Mouse (Mus musculus) spleen, postnatal 10 days (tissue): ENCODE data around the gene Ctso.

Experiments used
- DNase-seq, 2 experiments: peaks; one replicate each; pipeline ENCODE4 v3.0.0; 2021 to 2022; ENCODE audit warnings: low spot score in 2 of 2

Gene Ctso

DNA sequence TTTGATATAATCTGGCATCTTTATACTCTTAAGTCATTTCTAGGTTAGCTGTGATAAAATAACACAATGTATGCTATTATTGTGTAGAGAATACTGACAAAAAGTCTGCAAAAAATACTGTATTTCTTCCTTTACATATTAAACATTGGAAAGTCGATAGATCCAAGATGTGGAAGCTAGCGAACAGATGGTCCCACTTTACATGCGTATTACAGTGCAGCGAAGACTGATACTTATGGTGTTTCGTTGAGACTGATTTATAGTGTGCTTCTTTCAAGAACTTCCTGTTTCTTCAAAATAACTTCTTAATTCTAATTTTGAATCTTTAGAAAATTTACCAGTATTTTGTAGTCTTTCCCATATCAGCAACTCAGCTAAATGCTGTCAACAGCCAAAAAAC lies 25.1 kb downstream of the Ctso start:
- DNase-seq, result no peak

DNA sequence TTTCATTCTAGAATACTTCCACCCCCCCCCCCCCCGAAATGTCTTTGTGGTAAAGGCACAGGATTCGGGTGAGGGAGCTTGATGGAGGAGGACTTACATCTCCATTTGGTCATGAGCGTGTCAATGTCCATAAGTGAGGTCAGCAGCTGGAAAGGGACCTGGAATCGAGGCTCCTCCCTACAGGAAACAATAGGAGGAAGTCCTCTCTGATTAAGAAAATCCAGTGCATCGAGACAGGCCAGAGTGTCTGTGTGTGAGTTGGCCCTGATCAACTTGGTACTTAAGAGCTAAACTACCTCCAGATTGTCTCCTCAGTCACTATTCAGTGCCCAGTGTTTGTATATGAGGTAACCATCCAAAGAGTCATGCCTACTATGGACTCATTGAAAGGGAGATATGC lies 28.9 kb downstream of the Ctso start:
- no peak for DNase-seq

DNA sequence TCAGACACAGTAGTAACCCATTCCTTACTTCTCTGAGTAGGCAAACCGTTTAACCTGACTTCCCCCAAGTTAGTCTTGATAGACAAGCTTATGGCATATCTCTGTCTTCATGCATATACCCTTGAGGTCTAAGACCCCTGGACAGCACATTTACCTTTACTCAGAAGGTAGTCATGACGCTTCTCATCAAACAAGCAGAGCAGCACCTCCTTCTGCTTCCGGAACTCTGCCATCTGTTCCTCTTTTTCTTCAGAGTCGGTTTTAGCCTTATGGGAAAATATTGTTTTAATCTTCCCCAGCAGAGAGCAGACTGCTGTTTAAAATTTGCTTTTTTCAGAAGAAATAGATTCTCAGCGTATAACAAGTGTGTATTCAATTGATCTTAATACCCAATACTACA lies 31.4 kb downstream of the Ctso start:
- DNase-seq, result no peak

DNA sequence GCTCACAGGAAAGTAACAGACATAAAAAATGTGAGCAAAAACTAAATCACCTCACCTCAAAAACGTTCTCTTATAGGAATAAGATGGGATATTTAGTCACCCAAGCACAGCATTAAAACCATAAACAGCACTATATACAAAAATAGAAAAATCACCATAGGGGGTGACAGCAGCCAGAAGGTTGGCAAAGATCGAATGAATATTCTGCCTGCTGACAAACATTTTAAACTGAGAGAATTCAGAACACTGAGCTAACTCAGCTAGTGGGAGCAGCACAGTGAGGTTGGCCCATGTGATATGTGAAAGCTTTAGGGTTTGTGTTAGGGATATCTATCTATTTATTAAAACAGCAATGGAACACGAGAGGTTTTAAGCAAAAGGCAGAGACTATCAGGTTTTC lies 32.2 kb downstream of the Ctso start:
- DNase-seq, result no peak

DNA sequence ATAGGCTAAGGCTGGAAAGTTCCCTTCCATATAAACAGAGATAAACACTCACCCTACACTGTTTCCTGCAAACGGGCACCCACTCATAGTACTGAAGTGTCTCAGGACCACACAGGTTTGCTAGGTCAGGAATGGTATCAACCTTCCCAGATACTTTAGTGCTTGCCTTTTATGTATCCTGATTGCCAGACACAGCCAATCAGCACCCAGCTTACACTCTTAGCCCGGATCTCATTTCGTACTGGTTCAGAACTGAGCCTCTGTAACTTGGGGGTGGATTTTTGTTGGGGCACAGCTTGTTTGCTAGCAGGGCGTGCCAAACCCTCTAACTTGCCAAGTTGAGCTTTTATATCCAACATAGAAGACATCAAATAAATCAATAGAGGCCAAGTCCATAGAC lies 43.2 kb downstream of the Ctso start:
- no peak for DNase-seq

DNA sequence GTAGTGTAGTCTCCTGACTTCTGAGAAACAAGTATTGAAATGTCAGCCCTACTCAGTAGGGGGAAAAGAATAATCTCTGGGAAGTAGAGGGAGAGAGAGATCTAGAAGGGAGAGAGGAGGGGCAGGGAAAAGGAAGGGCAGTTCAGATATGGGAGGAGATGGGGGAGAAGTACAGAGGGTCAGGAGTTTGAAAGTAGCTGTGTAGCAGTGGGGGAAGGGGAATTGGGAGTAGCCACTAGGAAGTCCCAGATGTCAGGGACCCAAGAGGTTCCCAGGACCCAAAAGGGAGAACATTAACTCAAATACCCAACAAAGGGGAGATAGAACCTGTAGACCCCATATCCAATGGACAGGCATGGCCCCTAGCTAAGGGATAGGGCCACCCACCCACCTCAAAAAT lies 43.7 kb downstream of the Ctso start, which contains the start of gene Tdo2:
Gene Tdo2, minus strand, starts transcription at position 101 of the 400 bp plus-strand sequence.
- DNase-seq, result no peak

DNA sequence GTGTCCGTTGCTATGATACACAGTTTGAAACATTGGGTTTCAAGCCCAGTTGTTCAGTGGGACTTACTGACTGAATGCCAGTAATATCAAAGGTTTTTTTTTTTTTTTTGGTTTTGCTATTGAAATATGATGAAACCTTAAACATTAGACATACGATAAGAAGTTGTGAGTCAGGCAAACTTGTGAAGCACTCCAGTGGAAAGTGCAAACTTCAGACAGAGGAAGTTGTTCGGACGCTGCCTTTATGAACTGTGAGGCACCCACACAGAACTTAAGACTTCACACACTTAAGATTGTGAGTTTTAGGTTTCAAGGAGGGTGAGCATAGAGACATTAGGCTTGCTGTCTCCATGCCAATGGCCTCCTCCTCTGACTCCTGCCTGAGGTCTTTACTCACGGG lies 49.2 kb downstream of the Ctso start:
- DNase-seq, result no peak

DNA sequence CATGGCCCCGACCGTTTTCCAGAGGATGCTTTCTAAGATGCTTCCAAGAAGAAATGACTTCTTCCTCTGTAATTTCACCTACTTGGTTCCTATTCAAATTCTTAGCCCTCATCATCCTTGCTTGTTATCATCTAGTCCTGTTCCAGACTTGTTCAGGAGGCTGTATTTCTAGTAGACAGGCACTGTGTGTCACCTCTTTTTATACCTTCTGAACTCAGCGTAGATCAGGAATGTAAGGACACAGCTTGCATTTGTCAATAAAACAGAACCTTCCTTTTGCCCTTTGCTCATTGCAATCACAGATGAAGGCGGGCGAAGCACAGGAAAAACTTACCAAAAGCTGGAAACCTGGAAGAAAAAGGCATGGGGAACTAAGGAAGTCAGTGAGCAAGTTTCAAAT lies 49.6 kb downstream of the Ctso start, which contains the start of gene Asic5:
Gene Asic5, plus strand, starts transcription at position 301 of the 400 bp plus-strand sequence.
- no peak for DNase-seq

DNA sequence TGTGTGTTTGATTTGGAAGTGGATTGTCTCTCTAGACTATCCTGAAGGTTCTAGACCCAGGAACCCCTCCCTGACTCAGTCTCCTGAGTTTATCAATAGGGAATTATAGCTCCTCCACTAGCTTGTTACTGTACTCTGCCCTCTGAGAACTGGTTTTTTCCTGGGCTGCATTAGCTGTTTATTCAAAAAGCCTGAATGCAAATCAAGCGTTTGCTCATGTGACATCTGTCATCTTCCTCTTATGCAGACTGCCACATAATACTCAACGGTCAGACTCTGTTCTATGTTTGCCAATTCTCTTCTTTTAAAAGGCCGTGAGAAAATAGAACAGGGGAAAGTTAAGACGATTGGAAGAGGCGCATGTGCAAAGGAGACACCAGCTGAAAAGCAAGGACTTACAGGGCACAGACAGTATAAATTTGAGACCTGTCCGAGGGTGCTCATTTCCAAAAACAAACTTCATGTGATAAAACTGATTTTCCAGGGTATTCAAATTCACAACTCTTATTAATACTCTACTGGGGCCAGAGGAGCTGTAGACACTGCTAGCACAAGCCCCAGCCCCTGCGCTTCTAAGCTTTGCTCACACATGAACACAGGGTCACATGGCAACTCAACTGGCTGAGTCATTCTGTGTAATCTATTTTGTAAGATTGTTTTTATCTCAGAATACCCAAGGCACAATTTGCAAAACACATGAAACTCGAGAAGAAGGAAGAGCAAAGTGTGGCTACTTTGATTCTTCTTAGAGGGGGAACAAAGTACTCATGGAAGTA lies 50.9 kb downstream of the Ctso start:
- no peak for DNase-seq

DNA sequence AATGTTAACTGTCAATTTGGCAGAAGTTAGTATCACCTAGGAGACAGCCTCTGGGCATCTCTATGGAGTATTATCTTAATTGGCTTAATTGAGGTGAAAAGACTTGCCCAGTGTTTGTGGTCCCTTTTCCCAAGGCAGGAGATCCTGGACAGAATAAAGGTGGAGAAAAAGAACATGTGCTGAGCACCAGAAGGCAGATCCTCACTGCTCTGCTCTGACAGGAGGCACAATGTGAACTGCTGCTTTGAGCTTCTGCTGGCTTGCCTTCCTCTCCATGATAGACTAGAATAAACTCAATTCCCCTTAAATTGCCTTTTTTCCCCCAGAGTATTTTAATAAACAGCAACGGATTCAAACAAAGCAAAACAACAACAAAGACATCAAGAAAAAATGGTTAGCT lies 52.7 kb downstream of the Ctso start:
- no peak for DNase-seq

DNA sequence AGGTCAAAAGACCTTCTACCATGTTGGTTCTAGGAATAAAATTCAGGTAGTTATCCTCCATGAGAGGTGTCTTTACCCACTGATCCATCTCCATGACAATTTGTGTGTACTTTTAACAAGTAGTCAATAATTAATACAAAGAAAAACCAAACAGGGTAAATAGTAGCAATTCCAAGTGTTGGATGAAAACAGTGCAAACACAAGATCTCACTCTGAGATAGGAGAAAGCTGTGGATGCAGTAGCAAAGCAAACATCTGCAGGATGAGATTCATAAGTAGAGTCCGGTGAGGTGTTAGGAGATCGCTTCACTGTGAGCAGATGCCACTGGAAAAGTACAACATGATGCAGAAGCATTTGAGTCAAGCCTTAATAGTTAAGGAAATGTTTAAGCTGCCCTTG lies 53.7 kb downstream of the Ctso start:
- no peak for DNase-seq

DNA sequence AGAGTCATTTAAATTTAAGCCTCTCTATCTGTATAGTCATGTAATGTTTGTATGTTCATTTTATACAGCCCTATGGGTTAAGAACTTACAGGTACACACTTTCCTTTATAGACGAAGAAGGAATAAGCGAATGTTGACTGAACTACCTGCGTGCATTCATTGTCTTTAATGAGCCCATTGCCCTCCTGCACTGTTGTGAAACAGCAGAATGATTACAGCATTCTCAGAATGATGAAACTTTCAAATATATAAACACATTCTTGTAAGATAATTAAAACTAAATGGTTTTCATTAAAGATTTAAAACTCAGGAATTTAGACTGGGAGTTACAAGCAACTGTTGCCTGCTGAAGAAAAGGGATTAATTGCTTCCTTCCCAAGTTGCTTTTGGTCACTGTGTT lies 55.2 kb downstream of the Ctso start:
- DNase-seq, result no peak

DNA sequence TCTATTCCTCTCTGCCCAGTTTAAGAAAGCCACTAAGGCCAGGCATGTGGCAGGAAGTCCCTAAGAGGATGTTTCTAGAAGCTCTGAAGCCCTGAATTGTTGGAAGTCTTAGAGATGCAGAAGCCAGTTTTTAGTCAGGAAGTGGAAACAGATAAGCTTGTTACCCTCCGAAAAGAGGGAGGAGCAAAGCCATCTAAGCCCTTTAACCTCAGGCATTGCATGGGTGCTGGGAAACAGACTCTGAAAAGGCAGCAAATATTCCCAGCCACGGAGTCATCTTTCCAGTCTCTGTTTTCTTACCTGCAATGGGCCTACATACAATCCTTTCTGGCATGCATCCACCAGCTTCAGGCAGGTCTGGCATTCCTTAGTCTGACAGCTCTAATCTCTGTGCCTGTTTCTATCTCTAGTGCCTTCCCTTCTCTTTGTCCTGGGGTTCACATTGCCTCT lies 57.3 kb downstream of the Ctso start:
- DNase-seq, result no peak

DNA sequence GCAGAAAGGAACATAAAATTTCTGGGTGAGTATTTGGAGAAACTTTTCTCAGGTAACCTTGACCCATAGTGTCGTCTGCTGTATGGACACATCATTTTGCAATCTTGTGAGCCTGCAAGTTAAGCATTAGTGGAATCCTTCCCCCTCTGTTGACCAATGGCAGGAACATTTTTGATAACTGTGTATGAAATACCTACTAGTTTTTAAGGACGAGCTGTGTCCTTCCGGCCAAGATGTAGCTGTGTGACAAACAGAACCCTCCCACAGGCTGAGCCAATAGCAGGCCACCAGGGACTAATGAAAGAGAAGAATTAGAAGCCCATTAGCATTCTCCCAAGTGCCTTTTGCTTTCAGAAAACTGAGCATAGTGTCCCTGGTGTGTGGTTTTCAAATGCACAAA lies 58.1 kb downstream of the Ctso start:
- no peak for DNase-seq

DNA sequence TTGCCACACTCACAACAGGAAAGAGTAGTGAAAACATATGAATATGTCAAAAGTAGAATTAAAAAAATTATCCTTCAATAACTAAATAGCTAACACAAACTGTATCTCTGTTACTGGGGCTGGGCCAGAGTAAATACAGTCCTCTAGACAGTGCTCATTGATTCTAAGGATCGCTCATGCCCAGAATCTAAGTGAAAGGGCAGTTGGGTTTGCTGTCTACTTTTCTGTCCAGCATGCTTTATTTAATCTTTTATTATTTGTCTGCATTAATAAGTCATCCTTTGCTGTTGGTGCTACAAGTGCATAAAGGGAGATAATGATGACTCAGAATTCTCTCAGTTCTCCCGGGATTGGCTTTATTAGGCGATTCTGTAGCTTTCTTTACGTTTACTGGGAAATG lies 63.0 kb downstream of the Ctso start:
- DNase-seq, result no peak

DNA sequence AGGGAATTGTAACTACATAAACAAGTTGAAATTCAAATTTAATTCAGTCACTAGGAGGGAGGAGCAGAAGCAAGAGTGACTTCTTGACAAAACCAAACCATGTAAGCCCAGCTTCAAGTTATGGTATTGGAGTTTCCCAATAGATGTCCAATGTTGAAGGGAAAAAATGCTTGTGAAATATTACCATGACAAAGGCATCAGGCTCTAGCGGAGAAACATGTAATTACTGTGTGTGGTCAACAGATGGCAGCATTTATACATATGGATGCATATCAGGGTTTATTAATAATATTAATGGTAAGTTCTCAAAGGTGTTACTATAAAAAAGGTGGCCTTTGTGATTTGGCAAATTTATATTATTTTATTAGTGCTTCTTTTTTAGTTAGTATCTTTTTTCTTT lies 63.6 kb downstream of the Ctso start:
- DNase-seq, result no peak
